Mouse (Mus musculus) kidney, embryonic 15.5 days (tissue): ENCODE results near the gene Ubqln1. TPM values are rescaled to one million over a fixed set of nuclear protein-coding genes. Genes with fewer than 3 reads are reported as not detected.
A peak's percentile ranks its signal among the peaks of the same experiment; 100 is the strongest.

ENCODE experiments used
- ATAC-seq: fragments of 200-750 bp; cut with Nextera tagmentation; replicated peaks from 2 replicates; pipeline ENCODE4 v1.8.0; 2017; ENCODE audit warnings: moderate TSS enrichment; ENCODE audit not compliant: low FRiP score
- H3K27ac ChIP-seq: fragments of 300-500 bp; sonication (generic); 2 replicates; pipeline ENCODE4 v1.5.1; 2015; ENCODE audit warnings: mild to moderate bottlenecking, inconsistent platforms
- H3K27me3 ChIP-seq: fragments of 300-500 bp; sonication (generic); 2 replicates; pipeline ENCODE4 v1.6.1; 2015; ENCODE audit warnings: inconsistent platforms
- H3K36me3 ChIP-seq: fragments of 300-500 bp; sonication (generic); 2 replicates; pipeline ENCODE4 v1.6.1; 2015; ENCODE audit warnings: inconsistent platforms
- H3K4me1 ChIP-seq: fragments of 300-500 bp; sonication (generic); 2 replicates; pipeline ENCODE4 v1.6.1; 2015; ENCODE audit warnings: inconsistent platforms
- H3K4me2 ChIP-seq: fragments of 300-500 bp; sonication (generic); 2 replicates; pipeline ENCODE4 v1.6.1; 2015; ENCODE audit warnings: moderate library complexity, mild to moderate bottlenecking, inconsistent platforms
- H3K4me3 ChIP-seq: fragments of 300-500 bp; sonication (generic); replicated peaks from 2 replicates; pipeline ENCODE4 v1.5.1; 2015; ENCODE audit warnings: mild to moderate bottlenecking, inconsistent platforms
- H3K9ac ChIP-seq: fragments of 300-500 bp; sonication (generic); 2 replicates; pipeline ENCODE4 v1.6.1; 2015; ENCODE audit warnings: mild to moderate bottlenecking, inconsistent platforms
- H3K9me3 ChIP-seq: fragments of 300-500 bp; sonication (generic); replicated peaks from 2 replicates; pipeline ENCODE4 v1.6.1; 2016; ENCODE audit warnings: inconsistent platforms
- WGBS: fragments of 180-500 bp; shearing (Covaris S2); methylation state at CpG from one replicate; pipeline ENCODE4 v1.1.7; 2015; ENCODE audit warnings: mixed read lengths; 5-methylcytosine and 5-hydroxymethylcytosine counted together
- polyA plus RNA-seq: library from polyadenylated mRNA; unstranded; fragments of >200 nt; fragmentation: Nextera tagmentation; extraction: Ambion mirVana; gene quantifications from 2 replicates; pipeline ENCODE4 v1.2.1, GENCODE M21; 2015

The Ubqln1 gene
- 107 and 112 TPM in 2 replicates for polyA plus RNA-seq

GRCm38 (mm10) chr13:58215592-58216341, at the start of gene Ubqln1:
Ubqln1 (minus strand) TSS chr13:58215653.
- WGBS = 2% methylated on average over 57 of the region's 62 CpGs
- H3K4me3 ChIP-seq = peak within 1 kb of the TSS; percentile 98
- H3K4me1 ChIP-seq = peaks cover 25% of the 10 kb centered on the region
- ATAC-seq = peak; percentile 92
- peak within 1 kb of the TSS; percentile 99 for H3K9ac ChIP-seq
- peak within 1 kb of the TSS; percentile 70 for H3K4me2 ChIP-seq
- H3K9me3 ChIP-seq = no peaks in the 10 kb centered on the region
- no peaks in the 10 kb centered on the region for H3K36me3 ChIP-seq
- H3K27me3 ChIP-seq = no peaks in the 10 kb centered on the region
- H3K27ac ChIP-seq = peak within 1 kb of the TSS; percentile 90

GRCm38 (mm10) chr13:58263546-58263945, 48.1 kb upstream of the Ubqln1 start:
- Histone ChIP-seq H3K36me3 (peaks cover 25% of the 10 kb centered on the region), H3K4me3 (no peak overlapping the region), H3K27ac (no peak overlapping the region), H3K4me1 (no peaks in the 10 kb centered on the region), H3K9me3 (no peaks in the 10 kb centered on the region), H3K9ac (no peak overlapping the region), H3K4me2 (no peak overlapping the region), H3K27me3 (no peaks in the 10 kb centered on the region)
- WGBS = 91% methylated on average over 8 of the region's 8 CpGs
- no peak for ATAC-seq

- Histone ChIP-seq H3K27ac (no peak overlapping the region), H3K9me3 (no peaks in the 10 kb centered on the region), H3K4me2 (no peak overlapping the region), H3K4me1 (no peaks in the 10 kb centered on the region), H3K36me3 (peaks cover 33% of the 10 kb centered on the region), H3K4me3 (no peak overlapping the region), H3K9ac (no peak overlapping the region), H3K27me3 (no peaks in the 10 kb centered on the region)
- WGBS = 87% methylated on average over 4 of the region's 4 CpGs
- ATAC-seq = no peak
These were observed 46.2 kb upstream of the Ubqln1 start for GRCm38 (mm10) chr13:58261674-58262073.

- no peak for ATAC-seq
- H3K27me3 ChIP-seq = no peaks in the 10 kb centered on the region
- peaks cover 53% of the 10 kb centered on the region for H3K36me3 ChIP-seq
These were observed 37.8 kb upstream of the Ubqln1 start for GRCm38 (mm10) chr13:58253268-58253667.

GRCm38 (mm10) chr13:58248957-58249356, 33.5 kb upstream of the Ubqln1 start:
- no peak overlapping the region for H3K9ac ChIP-seq
- no peak overlapping the region for H3K4me3 ChIP-seq
- peaks cover 46% of the 10 kb centered on the region for H3K36me3 ChIP-seq
- no peak overlapping the region for H3K27ac ChIP-seq
- no peak overlapping the region for H3K4me2 ChIP-seq
- no peaks in the 10 kb centered on the region for H3K4me1 ChIP-seq
- no peaks in the 10 kb centered on the region for H3K27me3 ChIP-seq
- no peak for ATAC-seq
- H3K9me3 ChIP-seq = no peaks in the 10 kb centered on the region
- WGBS = 86% methylated on average over 5 of the region's 5 CpGs

More at GRCm38 (mm10) chr13:58253268-58253667, 37.8 kb upstream of the Ubqln1 start:
- 94% methylated on average over 1 of the region's 1 CpGs for WGBS
- Histone ChIP-seq H3K27ac (no peak overlapping the region), H3K4me3 (no peak overlapping the region), H3K4me2 (no peak overlapping the region), H3K9ac (no peak overlapping the region), H3K4me1 (no peaks in the 10 kb centered on the region), H3K9me3 (no peaks in the 10 kb centered on the region)

- Histone ChIP-seq H3K27me3 (no peaks in the 10 kb centered on the region), H3K9me3 (no peaks in the 10 kb centered on the region), H3K9ac (no peak overlapping the region), H3K4me3 (no peak overlapping the region), H3K27ac (no peak overlapping the region), H3K4me1 (no peaks in the 10 kb centered on the region), H3K36me3 (peaks cover 21% of the 10 kb centered on the region), H3K4me2 (no peak overlapping the region)
- ATAC-seq = no peak
- WGBS = 79% methylated on average over 7 of the region's 7 CpGs
These were observed 21.1 kb upstream of the Ubqln1 start for GRCm38 (mm10) chr13:58236536-58236935.

- Histone ChIP-seq H3K4me3 (no peak overlapping the region), H3K9me3 (no peaks in the 10 kb centered on the region), H3K4me2 (no peak overlapping the region), H3K9ac (no peak overlapping the region), H3K27ac (no peak overlapping the region), H3K27me3 (no peaks in the 10 kb centered on the region), H3K4me1 (no peaks in the 10 kb centered on the region), H3K36me3 (peaks cover 10% of the 10 kb centered on the region; the same call in 1 of the 2 replicates)
- WGBS = 50% methylated on average over 5 of the region's 5 CpGs
- no peak for ATAC-seq
These were observed 17.2 kb upstream of the Ubqln1 start for GRCm38 (mm10) chr13:58232611-58233010.

GRCm38 (mm10) chr13:58232070-58232469, 16.6 kb upstream of the Ubqln1 start:
- Histone ChIP-seq H3K36me3 (peaks cover 10% of the 10 kb centered on the region; the same call in 1 of the 2 replicates), H3K4me1 (no peaks in the 10 kb centered on the region), H3K27ac (no peak overlapping the region), H3K9me3 (peaks cover 2% of the 10 kb centered on the region; the same call in 1 of the 2 replicates), H3K4me3 (no peak overlapping the region), H3K4me2 (no peak overlapping the region), H3K27me3 (no peaks in the 10 kb centered on the region), H3K9ac (no peak overlapping the region)
- WGBS = 88% methylated on average over 8 of the region's 8 CpGs
- no peak for ATAC-seq

GRCm38 (mm10) chr13:58228624-58229023, 13.2 kb upstream of the Ubqln1 start:
- peaks cover 5% of the 10 kb centered on the region; the same call in 1 of the 2 replicates for H3K9me3 ChIP-seq
- H3K4me3 ChIP-seq = no peak overlapping the region
- ATAC-seq = no peak
- no peak overlapping the region for H3K4me2 ChIP-seq
- H3K9ac ChIP-seq = no peak overlapping the region
- H3K27me3 ChIP-seq = no peaks in the 10 kb centered on the region
- H3K27ac ChIP-seq = no peak overlapping the region
- no peaks in the 10 kb centered on the region for H3K4me1 ChIP-seq
- H3K36me3 ChIP-seq = 0 out of 2 replicates have a peak, but pooled peaks cover 2% of the 10 kb centered on the region
- WGBS = 84% methylated on average over 2 of the region's 2 CpGs

GRCm38 (mm10) chr13:58225694-58226093, 10.2 kb upstream of the Ubqln1 start:
- no peak overlapping the region for H3K9ac ChIP-seq
- H3K4me2 ChIP-seq = no peak overlapping the region
- H3K4me3 ChIP-seq = no peak overlapping the region
- no peak overlapping the region for H3K27ac ChIP-seq
- H3K4me1 ChIP-seq = no peaks in the 10 kb centered on the region
- H3K36me3 ChIP-seq = no peaks in the 10 kb centered on the region
- WGBS = 77% methylated on average over 8 of the region's 8 CpGs
- peaks cover 5% of the 10 kb centered on the region; the same call in 1 of the 2 replicates for H3K9me3 ChIP-seq
- H3K27me3 ChIP-seq = no peaks in the 10 kb centered on the region
- no peak for ATAC-seq

- Histone ChIP-seq H3K36me3 (no peaks in the 10 kb centered on the region), H3K4me3 (no peak overlapping the region), H3K9me3 (no peaks in the 10 kb centered on the region), H3K27ac (no peak overlapping the region), H3K27me3 (no peaks in the 10 kb centered on the region), H3K4me1 (peaks cover 5% of the 10 kb centered on the region), H3K9ac (no peak overlapping the region), H3K4me2 (no peak overlapping the region)
- ATAC-seq = no peak
- 73% methylated on average over 3 of the region's 3 CpGs for WGBS
These were observed 4.8 kb upstream of the Ubqln1 start for GRCm38 (mm10) chr13:58220206-58220605.

- Histone ChIP-seq H3K4me3 (no peak overlapping the region), H3K27ac (no peak overlapping the region), H3K4me1 (peaks cover 21% of the 10 kb centered on the region), H3K4me2 (no peak overlapping the region), H3K9ac (no peak overlapping the region), H3K27me3 (no peaks in the 10 kb centered on the region), H3K9me3 (no peaks in the 10 kb centered on the region), H3K36me3 (no peaks in the 10 kb centered on the region)
- no peak for ATAC-seq
- WGBS = 89% methylated on average over 2 of the region's 2 CpGs
These were observed 2.1 kb upstream of the Ubqln1 start for GRCm38 (mm10) chr13:58217536-58217935.
